Mouse (Mus musculus) ovary, postnatal 36 days (tissue): ENCODE data around the gene Fermt2.
A peak's percentile ranks its signal among the peaks of the same experiment; 100 is the strongest.

ENCODE experiments used
- DNase-seq: peaks from one replicate; pipeline ENCODE4 v3.0.0; 2022; ENCODE audit warnings: low spot score, mixed read lengths

The Fermt2 gene

DNA sequence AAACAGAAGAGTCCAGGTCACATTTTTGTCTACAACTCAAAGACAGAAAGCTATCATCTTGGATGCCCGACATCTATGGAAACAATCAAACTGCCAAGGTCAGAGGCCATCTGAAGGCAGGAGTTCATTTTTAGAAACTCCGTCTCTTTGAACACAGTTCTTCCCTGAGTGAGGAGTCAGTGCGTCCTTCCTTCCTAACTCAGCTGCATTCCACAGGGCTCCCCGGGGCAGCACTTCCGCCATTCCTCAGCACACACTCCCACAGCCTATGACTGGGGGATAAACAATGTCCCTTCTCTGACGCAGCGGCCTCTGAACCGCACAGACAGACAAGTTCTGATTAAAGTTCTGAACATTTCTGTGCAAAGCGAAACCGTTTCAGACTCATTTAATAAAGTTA lies 66.3 kb downstream of the Fermt2 start:
- DNase-seq = peak; percentile 52

DNA sequence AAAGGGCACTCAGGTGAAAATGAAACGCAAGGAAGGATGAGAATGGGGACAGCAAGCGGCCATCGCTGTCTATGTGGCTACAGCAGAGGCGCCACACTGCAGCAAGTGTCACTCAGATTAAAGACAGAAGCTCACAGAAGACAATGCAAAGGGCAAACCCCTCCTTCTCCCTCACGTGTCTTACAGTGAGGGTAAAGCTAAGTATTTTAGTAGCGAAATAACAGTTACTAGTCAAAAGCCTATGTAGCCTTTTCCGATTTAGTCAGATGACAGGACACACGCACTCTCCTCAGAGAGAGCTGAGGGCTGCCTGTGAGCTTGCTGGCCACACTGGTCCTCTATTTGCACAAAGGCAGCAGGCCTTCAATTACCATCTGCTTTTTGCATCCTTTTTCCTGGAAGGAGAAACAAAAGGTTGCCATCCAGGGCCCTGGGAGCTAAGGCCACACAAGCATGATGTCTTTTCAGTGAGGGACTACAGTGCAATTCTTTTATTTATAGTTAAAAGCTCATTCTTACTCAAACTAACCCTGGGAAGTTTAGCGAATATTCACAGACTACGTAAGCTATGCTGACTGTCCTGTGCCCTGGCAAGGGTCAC lies 66.9 kb downstream of the Fermt2 start:
- no peak for DNase-seq

- no peak for DNase-seq
These were observed 67.5 kb downstream of the Fermt2 start for GRCm38 (mm10) chr14:45462374-45462773.

DNA sequence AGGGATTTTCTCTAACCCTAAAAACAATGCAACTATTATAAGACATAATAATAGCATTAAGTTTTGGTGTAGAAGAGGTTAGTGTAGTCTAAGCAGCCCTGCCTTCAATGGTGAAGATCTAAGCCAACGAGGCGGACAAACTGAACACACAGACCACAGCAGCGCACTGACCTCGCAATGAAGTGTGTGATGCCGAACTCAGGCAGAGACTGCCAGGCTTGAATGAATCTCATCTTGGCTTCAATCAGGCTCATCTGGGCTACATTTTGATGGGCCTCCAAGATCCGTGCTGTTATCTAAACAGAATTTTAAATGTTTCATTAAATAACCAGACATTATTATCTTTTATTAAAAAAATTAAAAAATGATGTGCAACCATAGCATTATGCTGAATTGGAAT lies 68.0 kb downstream of the Fermt2 start:
- DNase-seq = no peak

GRCm38 (mm10) chr14:45460491-45460890 lies 69.4 kb downstream of the Fermt2 start:
- DNase-seq = no peak

- no peak for DNase-seq
These were observed 70.0 kb downstream of the Fermt2 start for GRCm38 (mm10) chr14:45459877-45460276.

DNA sequence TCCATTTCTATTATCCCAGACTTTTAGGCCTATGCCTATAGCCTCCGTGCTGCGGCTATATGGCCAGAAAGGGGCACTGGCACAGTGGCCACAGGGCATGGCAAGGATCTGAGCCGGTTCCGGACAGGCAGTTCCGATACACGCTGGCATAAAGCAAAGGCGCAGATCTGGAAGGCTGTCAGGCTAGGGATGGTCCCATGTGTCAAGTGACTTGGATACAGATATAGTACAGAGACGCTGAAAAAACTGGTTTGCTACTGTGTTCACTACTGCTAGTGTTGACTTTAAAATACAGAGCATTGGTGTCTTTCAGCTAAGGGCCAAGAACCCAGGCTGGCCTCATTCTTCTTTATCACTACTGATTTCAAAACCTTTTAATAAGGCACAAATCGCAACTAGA lies 72.9 kb downstream of the Fermt2 start:
- no peak for DNase-seq

DNA sequence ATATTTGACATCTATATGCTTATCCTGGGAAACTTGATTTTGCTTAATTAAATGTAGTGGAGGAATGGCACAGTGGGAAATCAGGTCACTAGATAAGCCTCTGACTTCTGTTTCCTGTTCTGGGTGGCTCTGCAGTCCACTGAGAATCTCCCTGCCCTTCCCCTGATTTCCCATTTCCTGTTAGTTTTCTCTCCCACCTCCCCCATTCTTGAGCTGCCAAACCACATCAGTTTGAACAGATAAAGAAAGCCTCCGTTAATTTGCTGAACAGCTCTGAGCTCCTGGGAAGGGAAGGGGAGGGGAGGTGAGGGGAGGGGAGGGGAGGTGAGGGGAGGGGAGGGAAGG lies 73.4 kb downstream of the Fermt2 start:
- DNase-seq = no peak

GRCm38 (mm10) chr14:45455651-45456501 lies 74.0 kb downstream of the Fermt2 start:
- no peak for DNase-seq

DNA sequence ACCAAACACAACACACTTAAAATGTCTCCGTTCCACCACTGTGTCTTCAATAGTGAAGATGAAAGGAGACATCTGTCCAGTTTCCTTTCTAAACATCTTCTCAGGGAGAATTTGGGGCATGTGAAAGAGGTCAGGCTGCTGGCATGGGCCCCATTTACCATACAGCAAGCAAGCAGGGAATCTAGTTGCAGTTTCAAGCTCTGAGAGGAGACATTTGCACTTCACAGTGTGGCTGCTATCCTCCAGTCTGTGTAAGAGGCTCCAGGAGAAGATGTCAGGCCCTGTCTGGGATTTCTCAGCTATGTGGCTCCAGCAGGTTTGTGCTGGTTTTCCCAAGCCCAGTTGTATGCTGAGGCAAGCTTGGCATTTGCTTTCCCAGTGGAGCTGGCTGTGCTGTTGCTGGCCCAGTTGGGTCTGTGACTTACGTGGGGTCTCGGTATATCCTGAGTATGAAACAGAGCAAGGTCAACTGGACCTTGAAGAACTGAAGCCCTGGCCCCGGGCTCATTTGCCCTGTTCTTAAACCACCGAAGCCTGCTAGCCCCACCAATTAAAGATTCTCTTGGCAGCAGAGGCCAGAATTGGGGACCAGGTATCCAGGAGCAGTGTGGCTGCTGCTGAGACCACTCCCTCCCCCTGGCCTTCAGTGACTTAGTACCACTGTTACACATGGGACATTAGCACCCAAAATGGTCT lies 76.2 kb downstream of the Fermt2 start:
- no peak for DNase-seq

DNA sequence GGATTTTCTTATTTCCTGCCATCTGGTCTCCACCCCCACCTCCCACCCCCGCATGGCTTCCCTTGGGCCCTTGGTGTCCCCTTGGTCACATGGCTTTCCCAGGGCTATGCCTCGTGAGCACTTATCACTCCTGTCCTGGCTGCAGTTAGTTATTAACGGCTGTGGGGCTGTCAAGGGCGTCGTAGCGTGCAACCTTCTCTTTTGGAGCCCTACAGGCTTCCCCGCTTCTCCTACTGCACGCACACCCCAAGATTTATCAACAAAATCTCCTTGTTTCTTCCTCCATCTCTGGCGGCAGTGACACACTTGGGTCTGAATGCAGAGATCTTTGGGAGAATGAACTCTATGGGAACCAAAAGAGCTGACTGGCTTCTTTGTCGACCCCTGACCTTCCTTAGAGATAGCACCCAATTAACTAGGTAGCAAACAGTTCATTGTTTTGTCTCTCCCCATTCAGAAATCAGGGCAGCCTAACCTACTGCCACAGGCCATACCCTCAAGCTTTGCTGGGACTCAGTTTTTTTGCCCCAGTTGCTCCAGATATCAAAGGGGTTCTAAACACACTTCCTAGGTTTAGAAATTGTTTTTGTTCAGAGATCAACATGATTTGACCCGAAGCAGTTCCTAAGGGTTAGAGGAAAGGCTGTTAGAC lies 76.9 kb downstream of the Fermt2 start:
- DNase-seq = peak; percentile 49

GRCm38 (mm10) chr14:45452148-45452547 lies 77.8 kb downstream of the Fermt2 start:
- DNase-seq = no peak

DNA sequence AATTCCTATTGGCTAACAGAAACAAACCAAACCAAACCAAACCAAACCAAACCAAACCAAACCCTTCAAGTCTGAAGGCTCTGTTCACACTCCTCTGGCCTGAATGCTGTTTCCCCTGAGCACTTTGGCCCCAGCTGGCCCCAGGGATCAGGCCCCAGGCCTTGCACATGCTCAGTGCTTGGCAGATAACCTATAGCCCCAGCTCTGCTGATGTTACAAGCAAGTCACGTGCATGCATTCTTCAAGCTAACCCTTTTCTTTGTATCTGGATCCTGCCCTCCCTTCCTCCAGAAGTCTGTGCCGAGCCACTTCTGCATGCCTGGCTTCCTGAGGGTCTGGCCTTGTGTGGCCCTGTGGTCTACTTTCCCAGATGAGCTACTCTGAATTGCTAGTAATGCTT lies 78.8 kb downstream of the Fermt2 start:
- DNase-seq = no peak

GRCm38 (mm10) chr14:45446777-45447176 lies 83.1 kb downstream of the Fermt2 start:
- no peak for DNase-seq

DNA sequence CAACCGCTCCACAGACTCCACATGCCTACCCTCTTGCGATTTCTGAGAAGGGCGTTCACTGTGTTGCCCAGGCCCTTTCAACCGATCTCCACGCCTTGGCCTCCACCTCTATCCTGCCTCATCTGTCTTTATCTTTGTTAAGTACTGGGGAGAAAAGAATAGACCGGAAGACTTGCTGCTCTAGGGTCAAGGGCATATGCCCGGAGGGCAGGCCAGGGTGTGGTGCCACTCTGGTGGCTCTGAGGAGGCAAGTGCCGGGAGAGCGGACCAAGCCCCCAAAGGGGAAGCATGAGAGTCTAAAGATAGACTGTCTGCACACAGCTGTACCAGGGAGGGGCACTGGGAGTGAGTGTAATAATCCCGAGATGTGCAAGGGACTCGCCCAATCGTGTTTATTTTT lies 84.5 kb downstream of the Fermt2 start:
- DNase-seq = peak; percentile 27

DNA sequence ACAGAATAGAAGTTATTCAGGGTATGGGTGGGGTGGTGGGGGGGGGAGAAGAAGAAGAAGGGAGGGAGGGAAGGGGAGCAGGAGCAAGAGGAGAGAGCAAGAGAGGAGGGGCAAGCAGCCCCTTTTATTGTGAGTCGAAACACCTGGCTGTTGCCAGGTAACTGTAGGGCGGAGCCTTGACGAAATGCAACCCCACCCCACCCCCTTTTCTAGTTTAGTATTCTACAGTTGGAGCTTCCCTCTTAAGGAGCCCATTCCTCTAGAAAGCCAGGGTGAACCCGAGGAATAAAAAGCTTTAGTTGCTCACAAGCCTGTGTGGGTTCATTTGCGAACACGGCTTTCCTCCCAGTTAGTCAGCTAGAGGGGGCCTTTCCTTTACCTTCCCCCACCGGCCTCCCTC lies 85.0 kb downstream of the Fermt2 start:
- DNase-seq = no peak

GRCm38 (mm10) chr14:45442781-45443560 lies 86.9 kb downstream of the Fermt2 start:
- DNase-seq = no peak

DNA sequence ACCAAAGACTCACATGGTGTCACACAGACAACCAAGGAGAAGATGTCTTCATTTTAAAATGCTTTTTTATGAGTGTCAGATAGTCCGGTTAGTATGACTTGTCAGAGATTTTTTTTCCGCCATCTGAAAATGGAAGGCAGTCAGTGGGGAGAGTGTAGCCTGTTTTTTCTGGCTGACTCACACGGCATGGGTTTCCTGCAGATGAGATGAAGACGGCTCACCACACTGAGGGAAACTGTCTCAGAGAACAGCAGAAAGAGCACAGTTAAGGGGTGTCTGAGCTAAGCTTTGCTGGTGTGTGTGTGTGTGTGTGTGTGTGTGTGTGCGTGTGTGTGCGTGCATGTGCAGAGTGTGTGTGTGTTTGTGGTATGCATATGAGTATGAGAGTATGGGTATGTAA lies 88.6 kb downstream of the Fermt2 start:
- no peak for DNase-seq

- DNase-seq = no peak
These were observed 90.5 kb downstream of the Fermt2 start for GRCm38 (mm10) chr14:45439387-45439786.

DNA sequence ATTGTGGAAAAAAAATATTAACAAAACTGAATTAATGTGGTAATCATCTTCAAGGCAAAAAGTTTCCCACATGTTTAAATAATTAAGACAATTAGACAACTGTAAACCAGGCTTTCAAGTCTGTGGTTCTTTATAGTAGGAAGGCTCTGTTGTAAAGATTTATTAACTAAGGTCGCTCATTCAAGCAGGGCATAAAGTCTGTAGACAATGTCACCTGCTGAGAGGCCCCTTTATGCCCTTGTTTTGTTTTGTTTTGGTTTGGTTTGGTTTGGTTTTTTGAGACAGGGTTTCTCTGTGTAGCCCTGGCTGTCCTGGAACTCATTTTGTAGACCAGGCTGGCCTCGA lies 91.0 kb downstream of the Fermt2 start:
- DNase-seq = no peak

GRCm38 (mm10) chr14:45438250-45438930 lies 91.5 kb downstream of the Fermt2 start:
- no peak for DNase-seq
